Mouse (Mus musculus) neural tube, embryonic 14.5 days (tissue): ENCODE results near the gene Sipa1l3. TPM values are rescaled to one million over a fixed set of nuclear protein-coding genes. Genes with fewer than 3 reads are reported as not detected.

ENCODE experiments used
- ATAC-seq: fragments of 200-750 bp; cut with Nextera tagmentation; 2 replicates; pipeline ENCODE4 v1.8.0; 2017; ENCODE audit warnings: low read depth, mild to moderate bottlenecking, moderate TSS enrichment, moderate library complexity
- H3K27ac ChIP-seq: fragments of 300-500 bp; sonication (generic); 2 replicates; pipeline ENCODE4 v1.5.1; 2014; ENCODE audit warnings: low read depth, mild to moderate bottlenecking, control low read depth, low read length, moderate library complexity, mixed read lengths
- H3K27me3 ChIP-seq: fragments of 300-500 bp; sonication (generic); 2 replicates; pipeline ENCODE4 v1.6.1; 2014; ENCODE audit warnings: low read length; ENCODE audit not compliant: control insufficient read depth, insufficient read depth
- H3K36me3 ChIP-seq: fragments of 300-500 bp; sonication (generic); 2 replicates; pipeline ENCODE4 v1.6.1; 2014; ENCODE audit warnings: low read length, mixed read lengths; ENCODE audit not compliant: control insufficient read depth, insufficient read depth
- H3K4me1 ChIP-seq: fragments of 300-500 bp; sonication (generic); 2 replicates; pipeline ENCODE4 v1.6.1; 2014; ENCODE audit warnings: low read length; ENCODE audit not compliant: control insufficient read depth, insufficient read depth
- H3K4me2 ChIP-seq: fragments of 300-500 bp; sonication (generic); 2 replicates; pipeline ENCODE4 v1.6.1; 2014; ENCODE audit warnings: mild to moderate bottlenecking, low read depth, low read length, control low read depth
- H3K4me3 ChIP-seq: fragments of 300-500 bp; sonication (generic); 2 replicates; pipeline ENCODE4 v1.5.1; 2014; ENCODE audit warnings: low read depth, low read length, control low read depth, mixed read lengths
- H3K9ac ChIP-seq: fragments of 300-500 bp; sonication (generic); replicated peaks from 2 replicates; pipeline ENCODE4 v1.6.1; 2014; ENCODE audit warnings: low read depth, mild to moderate bottlenecking, control low read depth, low read length, mixed read lengths
- H3K9me3 ChIP-seq: fragments of 300-500 bp; sonication (generic); 2 replicates; pipeline ENCODE4 v1.6.1; 2016; ENCODE audit warnings: low read length; ENCODE audit not compliant: control insufficient read depth
- WGBS: fragments of 180-500 bp; shearing (Covaris S2); extraction: QIAGEN DNeasy Blood & Tissue Kit; methylation state at CpG from one replicate; pipeline ENCODE4 v1.1.7; 2014; 5-methylcytosine and 5-hydroxymethylcytosine counted together
- polyA plus RNA-seq: library from polyadenylated mRNA; unstranded; fragments of >200 nt; fragmentation: Nextera tagmentation; extraction: Ambion mirVana; gene quantifications from 2 replicates; pipeline ENCODE4 v1.2.1, GENCODE M21; 2014

Sipa1l3 gene
- polyA plus RNA-seq, 1 experiment from 2014 or later, result 22.1 TPM

DNA sequence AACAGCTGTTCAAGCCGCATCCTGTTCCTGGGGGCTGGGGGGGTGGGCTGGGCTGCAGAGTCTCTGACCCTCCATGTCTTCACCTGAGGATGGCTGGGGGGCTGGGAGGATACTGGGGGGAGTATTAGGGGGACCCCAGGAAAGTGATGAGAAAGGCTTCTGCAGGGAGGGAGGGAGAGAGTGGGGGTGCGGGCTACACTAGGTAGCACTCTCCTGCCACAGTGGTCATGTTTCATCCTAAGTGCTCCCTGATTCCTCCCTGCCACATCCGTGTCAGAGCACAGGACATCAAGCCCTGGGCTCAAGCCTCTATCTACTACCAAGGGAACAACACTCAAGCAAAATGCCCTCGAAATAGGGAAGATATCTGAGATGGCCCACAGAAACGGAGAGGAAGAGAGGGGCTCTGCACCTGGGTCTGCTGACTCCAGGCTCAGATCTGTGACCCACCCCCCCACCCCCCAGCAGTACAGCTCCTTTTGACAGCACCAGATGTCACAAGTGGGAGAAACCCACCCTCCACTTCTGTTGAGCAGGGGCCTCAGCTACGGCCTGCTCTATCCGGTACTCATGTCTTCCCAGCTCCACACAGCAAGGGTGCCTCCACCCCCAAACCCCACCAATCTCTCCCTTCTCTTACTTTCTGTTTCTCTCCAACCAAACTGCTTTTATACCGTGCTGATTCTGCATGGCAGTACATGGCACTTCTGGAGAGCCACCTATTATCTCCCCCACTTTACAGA, 106.4 kb downstream of the Sipa1l3 start:
- no peaks in the 10 kb centered on the region for H3K9me3 ChIP-seq
- ATAC-seq, result peak; percentile 47; the same call in 1 of the 2 replicates
- 49% methylated on average over 8 of the region's 8 CpGs for WGBS
- no peak overlapping the region for H3K27ac ChIP-seq
- 0 out of 2 replicates have a peak, but pooled peaks cover 9% of the 10 kb centered on the region for H3K4me1 ChIP-seq
- H3K36me3 ChIP-seq, result no peaks in the 10 kb centered on the region
- H3K9ac ChIP-seq, result no peak overlapping the region
- no peak overlapping the region for H3K4me2 ChIP-seq
- no peak overlapping the region for H3K4me3 ChIP-seq
- no peaks in the 10 kb centered on the region for H3K27me3 ChIP-seq

DNA sequence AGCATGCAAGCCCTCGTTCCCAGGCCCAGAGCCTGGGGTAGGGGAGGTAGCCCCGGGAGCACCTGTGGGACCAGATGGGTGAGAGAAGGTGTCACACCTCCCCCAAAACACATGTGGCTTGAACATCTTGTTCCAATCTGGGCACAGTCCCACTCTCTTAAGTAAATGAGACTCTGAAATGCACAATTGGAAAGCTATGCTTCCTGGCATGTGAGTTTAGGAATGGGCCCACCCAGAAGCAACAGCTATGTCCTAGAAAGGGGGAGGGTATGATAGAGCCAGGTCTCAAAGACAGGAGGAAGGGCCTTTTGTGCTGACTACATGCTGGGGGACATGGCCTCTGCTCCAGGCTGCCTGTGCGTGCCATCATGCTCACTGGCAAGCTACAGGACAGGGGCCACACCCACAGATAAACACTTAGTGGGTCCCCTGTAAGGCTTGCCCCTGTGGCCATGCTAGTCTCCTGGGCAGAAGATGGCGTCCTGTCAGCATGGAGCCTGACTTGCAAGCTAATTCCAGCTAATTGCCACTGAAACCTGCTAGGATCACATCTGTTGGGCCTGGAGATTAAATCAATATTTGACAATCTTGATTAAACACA, 107.1 kb downstream of the Sipa1l3 start:
- Histone ChIP-seq H3K4me3 (no peak overlapping the region), H3K27me3 (no peaks in the 10 kb centered on the region), H3K36me3 (no peaks in the 10 kb centered on the region), H3K4me1 (0 out of 2 replicates have a peak, but pooled peaks cover 9% of the 10 kb centered on the region), H3K9ac (no peak overlapping the region), H3K4me2 (no peak overlapping the region), H3K9me3 (no peaks in the 10 kb centered on the region), H3K27ac (no peak overlapping the region)
- ATAC-seq, result peak; percentile 42; the same call in 1 of the 2 replicates
- WGBS, result 53% methylated on average over 4 of the region's 4 CpGs

DNA sequence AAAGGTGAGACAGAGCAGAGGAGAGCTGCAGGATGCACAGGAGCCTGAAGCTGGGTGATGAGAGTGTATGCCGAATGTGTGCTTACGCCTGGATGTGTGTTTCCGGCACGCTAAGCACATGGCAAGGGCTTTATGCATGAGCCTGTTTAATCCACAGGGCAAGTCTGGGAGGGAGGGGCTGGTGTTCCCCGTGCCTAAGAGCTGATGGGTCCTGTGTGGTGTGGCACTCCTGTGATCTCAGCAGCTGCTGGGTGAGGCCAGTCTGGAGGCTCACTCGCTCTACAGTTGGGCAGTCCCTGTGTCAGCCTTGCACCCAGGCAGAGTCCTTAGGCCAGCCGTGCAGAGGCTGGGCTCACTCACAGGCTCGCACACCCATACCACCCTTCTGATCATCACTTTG, 108.0 kb downstream of the Sipa1l3 start:
- Histone ChIP-seq H3K4me1 (0 out of 2 replicates have a peak, but pooled peaks cover 9% of the 10 kb centered on the region), H3K27ac (no peak overlapping the region), H3K4me2 (no peak overlapping the region), H3K4me3 (no peak overlapping the region), H3K36me3 (no peaks in the 10 kb centered on the region), H3K9ac (no peak overlapping the region), H3K9me3 (no peaks in the 10 kb centered on the region), H3K27me3 (no peaks in the 10 kb centered on the region)
- ATAC-seq, result no peak
- WGBS, result 89% methylated on average over 8 of the region's 8 CpGs

DNA sequence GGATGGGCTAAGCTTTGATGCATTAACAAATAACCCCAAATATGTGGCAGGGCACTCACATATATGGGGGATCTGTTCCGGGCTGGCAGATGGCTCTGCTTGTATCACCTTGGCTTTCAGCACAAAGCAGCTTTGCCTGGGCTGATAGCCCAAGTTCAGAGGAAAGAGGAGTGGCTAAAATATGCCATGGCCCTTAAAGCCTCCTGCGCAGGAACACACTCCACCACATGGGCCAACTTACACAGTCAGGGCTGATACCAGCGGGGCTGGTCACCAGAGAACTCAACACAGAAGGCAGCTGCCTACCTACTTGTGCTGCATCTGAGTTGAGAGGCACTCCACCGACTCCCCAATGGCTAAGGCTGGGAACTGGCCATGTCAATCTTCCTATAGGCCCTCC, 111.6 kb downstream of the Sipa1l3 start:
- no peak for ATAC-seq
- Histone ChIP-seq H3K4me2 (no peak overlapping the region), H3K9ac (no peak overlapping the region), H3K36me3 (no peaks in the 10 kb centered on the region), H3K4me3 (no peak overlapping the region), H3K4me1 (0 out of 2 replicates have a peak, but pooled peaks cover 8% of the 10 kb centered on the region), H3K9me3 (no peaks in the 10 kb centered on the region), H3K27me3 (no peaks in the 10 kb centered on the region), H3K27ac (no peak overlapping the region)
- 86% methylated on average over 4 of the region's 4 CpGs for WGBS

DNA sequence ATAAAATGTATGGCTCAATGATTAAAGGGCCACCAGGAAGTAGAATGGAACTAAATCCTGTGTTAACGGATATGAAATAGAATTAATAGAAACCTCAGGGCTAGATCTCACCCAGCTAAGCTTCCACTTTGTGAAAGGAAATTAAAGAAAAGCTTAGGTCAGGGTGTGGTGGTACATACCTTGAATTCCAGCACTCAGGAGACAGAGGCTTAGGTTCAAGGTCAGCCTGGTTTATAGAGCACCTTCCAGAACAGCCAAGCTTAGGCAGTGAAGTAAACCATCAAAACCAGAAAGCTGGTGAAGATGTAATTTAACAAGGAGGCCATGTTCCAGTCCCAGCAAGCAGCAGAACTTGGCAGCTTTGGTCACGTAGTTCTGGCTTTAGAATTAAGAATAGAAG, 114.3 kb downstream of the Sipa1l3 start:
- WGBS, result 98% methylated on average over 2 of the region's 2 CpGs
- Histone ChIP-seq H3K9ac (no peak overlapping the region), H3K27me3 (no peaks in the 10 kb centered on the region), H3K4me1 (no peaks in the 10 kb centered on the region), H3K36me3 (peaks cover 15% of the 10 kb centered on the region), H3K9me3 (no peaks in the 10 kb centered on the region), H3K27ac (no peak overlapping the region), H3K4me2 (no peak overlapping the region), H3K4me3 (no peak overlapping the region)
- ATAC-seq, result no peak

DNA sequence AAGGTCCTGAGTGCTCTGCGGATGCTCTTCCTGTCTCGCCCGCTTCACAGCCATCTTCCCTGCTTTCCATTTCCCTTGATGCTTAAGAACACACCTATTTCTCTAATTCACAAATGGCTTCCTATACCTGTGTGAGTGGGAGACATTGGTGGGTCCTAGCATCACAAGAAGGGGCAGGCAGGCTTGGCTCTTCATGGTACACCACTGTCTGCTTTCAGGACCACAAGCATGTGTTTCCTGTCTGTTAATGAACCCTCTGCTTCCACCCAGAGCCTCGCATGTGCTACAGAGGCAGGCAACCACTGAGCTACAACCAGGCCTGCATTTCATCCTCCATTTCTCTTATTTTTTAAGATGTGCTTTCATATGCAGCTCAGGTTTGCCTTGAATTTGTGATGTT, 116.4 kb downstream of the Sipa1l3 start:
- Histone ChIP-seq H3K9ac (no peak overlapping the region), H3K27me3 (no peaks in the 10 kb centered on the region), H3K27ac (no peak overlapping the region), H3K9me3 (no peaks in the 10 kb centered on the region), H3K4me2 (no peak overlapping the region), H3K4me3 (no peak overlapping the region), H3K4me1 (no peaks in the 10 kb centered on the region), H3K36me3 (peaks cover 19% of the 10 kb centered on the region)
- no peak for ATAC-seq
- 94% methylated on average over 4 of the region's 4 CpGs for WGBS

DNA sequence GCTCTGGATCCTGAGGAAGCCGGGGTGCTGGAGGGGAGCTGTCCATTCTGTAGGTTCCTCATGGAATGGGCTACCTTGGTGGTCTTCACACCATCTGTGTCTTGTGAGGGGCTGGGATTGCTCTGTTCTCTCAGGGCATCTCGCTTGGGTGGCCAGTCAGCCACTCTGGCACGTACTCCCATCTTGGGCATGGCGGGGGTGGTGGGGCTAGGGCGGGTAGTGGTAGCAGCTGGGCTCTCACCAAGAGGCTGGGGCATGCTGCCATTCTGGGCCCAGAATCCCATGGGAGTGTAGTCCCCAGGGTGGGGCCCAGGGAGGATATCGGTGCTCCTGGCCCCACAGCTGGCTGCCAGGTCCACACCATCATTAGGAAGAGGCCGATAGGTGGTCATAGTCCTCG, 118.0 kb downstream of the Sipa1l3 start:
- no peaks in the 10 kb centered on the region for H3K27me3 ChIP-seq
- no peak overlapping the region for H3K9ac ChIP-seq
- no peak for ATAC-seq
- WGBS, result 95% methylated on average over 8 of the region's 8 CpGs
- peaks cover 25% of the 10 kb centered on the region for H3K36me3 ChIP-seq
- H3K4me2 ChIP-seq, result no peak overlapping the region
- H3K9me3 ChIP-seq, result no peaks in the 10 kb centered on the region
- no peaks in the 10 kb centered on the region for H3K4me1 ChIP-seq
- no peak overlapping the region for H3K4me3 ChIP-seq
- no peak overlapping the region for H3K27ac ChIP-seq

DNA sequence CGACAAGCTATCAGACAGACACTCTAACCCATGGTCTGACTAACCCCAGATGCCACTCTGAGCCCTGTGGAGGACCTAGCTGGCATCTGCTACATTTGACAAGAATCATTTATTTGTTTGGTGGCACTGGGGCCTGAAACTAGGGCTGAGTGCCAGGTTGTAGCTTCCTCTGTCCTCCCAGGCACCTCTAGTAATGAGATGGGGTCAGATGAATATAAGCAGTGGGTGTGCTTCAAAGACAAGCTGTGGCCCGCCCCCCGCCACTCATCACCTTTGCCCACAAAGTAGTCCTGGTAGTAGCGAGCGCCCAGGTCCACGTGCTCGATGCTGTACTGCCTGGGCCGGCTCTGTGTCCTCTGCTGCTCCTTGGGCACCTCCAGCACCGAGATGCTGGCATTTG, 119.4 kb downstream of the Sipa1l3 start:
- WGBS, result 95% methylated on average over 9 of the region's 9 CpGs
- H3K4me2 ChIP-seq, result no peak overlapping the region
- H3K27me3 ChIP-seq, result no peaks in the 10 kb centered on the region
- no peaks in the 10 kb centered on the region for H3K9me3 ChIP-seq
- H3K36me3 ChIP-seq, result peaks cover 25% of the 10 kb centered on the region
- H3K9ac ChIP-seq, result no peak overlapping the region
- no peak overlapping the region for H3K27ac ChIP-seq
- H3K4me3 ChIP-seq, result no peak overlapping the region
- ATAC-seq, result no peak
- no peaks in the 10 kb centered on the region for H3K4me1 ChIP-seq

DNA sequence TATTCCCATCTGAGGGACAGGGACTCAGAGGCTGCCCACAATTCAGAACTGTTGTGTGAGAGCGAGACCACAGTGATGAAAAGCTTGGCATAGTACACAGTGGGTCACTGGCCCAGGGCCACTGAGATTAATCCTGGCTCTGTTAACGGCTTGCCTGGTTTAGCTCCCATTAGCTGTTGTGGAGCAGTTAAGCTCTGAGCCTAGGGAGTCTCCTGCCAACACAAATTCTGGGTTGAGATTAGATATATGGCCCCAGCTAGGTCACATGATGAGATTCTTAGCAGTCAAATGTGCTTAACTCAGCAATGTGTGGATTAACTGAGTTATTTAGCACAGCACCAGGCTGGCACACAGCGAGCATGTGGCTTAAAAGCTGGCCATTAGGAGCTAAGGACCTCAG, 121.0 kb downstream of the Sipa1l3 start:
- Histone ChIP-seq H3K27ac (no peak overlapping the region), H3K36me3 (peaks cover 25% of the 10 kb centered on the region), H3K9ac (no peak overlapping the region), H3K4me3 (no peak overlapping the region), H3K4me2 (no peak overlapping the region), H3K9me3 (no peaks in the 10 kb centered on the region), H3K4me1 (no peaks in the 10 kb centered on the region), H3K27me3 (no peaks in the 10 kb centered on the region)
- ATAC-seq, result no peak
- WGBS, result 61% methylated on average over 3 of the region's 3 CpGs
